Mouse (Mus musculus) skeletal muscle tissue, adult 2 months (tissue): ENCODE measurements at regions not wholly inside any gene's neighbourhood (a gene's known extent, or its start where the extent isn't known, plus 50 kb on each side); places are given as distances from the start of the nearest gene placed in this dataset.

ENCODE experiments used
- DNase-seq: peaks from one replicate; pipeline ENCODE4 v3.0.0-alpha.2; 2012; ENCODE audit warnings: low read depth, low spot score

GRCm38 (mm10) chr12:27140335-27140702 is 202.1 kb downstream of the Sox11 start:
- DNase-seq: no peak

DNA sequence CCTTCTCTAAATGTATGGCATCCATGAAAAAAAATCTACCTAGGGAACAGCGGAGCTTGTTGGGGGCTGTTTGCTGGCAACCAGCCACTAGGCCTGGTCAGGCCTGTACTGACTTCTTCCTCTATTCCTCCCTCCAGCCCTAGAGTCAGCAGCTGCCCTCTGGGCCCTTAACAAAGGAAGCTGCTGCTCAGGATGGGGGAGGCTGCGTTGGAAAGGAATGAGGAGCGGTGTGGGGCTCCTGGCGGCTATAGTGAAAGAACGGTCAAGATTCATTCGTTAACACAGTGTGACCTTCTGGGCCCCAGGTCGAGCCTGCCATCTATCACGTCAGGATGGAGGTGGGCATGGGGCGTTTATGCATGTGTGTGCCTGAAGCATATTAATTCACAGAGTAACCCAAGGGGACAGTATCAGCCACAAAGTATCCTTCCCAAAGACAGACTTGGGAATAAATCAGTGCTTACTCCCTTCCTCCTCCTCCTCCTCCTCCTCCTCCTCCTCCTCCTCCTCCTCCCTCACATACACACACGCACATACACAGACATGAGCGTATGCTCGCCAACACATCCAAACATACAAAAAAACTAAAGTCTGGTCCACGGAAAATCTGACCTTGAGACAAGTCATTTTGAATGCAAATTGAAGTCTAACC is 202.6 kb downstream of the Sox11 start:
- no peak for DNase-seq

- DNase-seq: no peak
These were observed 203.4 kb downstream of the Sox11 start for GRCm38 (mm10) chr12:27138663-27139633.

DNA sequence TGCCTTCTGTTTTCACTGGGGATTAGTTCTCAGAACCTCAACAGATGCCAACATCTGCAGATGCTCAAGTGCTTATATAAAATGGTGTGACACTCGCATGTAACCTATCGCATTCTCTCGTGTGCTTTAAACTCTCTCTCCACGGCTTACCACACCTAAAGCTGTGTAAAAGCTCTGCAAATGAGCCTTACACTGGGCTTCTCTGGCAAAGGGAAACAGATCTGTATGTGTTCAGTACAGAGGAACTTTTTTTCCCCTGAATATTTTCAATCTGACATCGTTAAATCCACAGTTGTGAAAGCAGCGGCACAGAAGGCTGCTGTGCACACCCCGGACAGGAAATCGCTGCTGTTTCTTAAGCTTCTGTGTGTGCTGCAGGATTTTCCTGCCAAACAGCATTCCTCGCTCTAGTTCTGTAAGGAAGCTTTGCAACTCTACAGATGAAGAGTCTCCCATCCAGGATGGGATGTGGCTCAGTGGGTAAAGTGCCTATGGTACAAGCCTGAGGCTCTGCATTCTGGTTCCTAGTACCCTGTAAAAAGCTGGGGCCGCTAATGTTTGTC is 206.3 kb downstream of the Sox11 start:
- DNase-seq: no peak

DNA sequence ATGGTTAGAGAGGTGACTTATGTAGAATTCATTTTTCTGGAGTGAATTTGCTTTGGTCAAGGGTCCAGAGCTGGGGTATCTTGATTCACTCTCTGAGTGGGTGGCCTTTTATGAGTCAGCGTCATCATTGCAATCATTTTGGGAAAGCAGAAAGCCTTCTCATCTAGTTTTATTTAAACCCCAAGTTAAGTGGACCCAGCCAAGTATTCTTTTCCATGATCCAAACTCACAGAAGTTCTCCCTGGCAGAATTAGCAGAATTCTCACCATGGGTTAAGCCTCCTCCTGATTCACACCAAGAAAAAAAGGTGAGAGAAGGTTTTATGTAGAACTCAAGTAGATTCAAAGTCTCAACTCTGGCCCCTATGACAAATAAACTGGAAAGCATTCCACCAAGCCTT is 211.8 kb downstream of the Sox11 start:
- no peak for DNase-seq

DNA sequence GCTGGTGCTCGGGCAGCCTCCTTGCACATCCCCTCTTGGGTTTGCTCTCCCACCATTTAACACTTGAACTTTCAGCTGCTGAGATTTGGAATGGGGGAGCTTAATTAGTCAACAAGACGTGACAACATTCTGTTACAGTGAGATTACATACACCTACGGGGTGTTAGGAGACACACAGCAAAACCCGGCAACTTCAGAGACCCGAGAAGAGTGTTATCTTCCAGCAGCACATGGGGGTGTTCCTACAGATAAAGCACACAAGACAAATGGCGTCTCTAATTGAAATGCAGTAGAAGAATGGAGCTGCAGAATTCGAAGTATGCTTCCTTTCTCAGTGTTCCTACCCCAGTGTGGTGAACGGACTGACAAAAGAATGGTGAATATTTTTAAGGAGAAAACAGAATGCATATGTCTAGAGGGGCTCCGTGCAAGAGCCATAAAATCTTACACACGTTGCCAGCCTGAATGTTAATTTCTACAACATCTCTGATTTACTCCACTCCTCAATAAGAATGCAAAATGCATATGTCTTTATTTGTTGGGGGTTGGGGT is 215.2 kb downstream of the Sox11 start:
- no peak for DNase-seq

DNA sequence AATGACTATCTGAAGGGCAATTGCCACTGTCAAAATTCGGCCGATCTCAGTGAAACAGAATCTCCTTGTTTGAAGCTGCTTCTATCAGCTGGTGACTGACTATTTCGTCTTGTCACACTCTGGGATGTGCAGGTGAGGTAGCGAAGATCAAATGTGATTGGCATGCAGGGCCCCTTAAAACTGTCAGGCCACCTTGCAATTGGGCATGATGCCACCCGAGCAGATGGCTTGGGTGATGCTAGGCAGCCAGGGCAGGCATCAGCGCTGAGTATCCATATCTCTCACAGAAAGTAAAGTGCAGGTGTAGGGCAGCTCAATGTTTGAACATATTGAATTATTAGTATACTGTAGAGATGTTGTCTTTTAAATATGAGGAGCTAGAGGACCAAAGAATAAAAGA is 223.8 kb downstream of the Sox11 start:
- DNase-seq: no peak

DNA sequence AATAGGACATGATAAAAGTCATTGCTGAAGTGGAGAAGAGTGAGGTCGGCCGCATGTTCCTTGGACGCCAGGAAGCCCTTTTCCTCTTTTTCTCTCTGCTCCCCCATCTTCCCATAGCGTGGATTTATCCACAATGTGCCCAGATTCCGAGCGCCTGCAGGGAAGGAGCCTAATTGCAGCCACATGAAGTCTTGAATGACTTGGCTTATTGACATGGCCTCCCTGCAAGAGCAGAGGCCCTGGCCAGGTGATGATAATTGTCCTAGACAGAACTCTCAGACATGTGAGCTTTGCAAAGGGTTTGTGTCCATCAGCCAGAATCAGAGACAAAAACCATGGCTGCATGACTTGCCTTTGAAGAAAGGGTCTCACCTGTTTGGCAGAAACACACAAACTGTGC is 227.0 kb downstream of the Sox11 start:
- DNase-seq: no peak

DNA sequence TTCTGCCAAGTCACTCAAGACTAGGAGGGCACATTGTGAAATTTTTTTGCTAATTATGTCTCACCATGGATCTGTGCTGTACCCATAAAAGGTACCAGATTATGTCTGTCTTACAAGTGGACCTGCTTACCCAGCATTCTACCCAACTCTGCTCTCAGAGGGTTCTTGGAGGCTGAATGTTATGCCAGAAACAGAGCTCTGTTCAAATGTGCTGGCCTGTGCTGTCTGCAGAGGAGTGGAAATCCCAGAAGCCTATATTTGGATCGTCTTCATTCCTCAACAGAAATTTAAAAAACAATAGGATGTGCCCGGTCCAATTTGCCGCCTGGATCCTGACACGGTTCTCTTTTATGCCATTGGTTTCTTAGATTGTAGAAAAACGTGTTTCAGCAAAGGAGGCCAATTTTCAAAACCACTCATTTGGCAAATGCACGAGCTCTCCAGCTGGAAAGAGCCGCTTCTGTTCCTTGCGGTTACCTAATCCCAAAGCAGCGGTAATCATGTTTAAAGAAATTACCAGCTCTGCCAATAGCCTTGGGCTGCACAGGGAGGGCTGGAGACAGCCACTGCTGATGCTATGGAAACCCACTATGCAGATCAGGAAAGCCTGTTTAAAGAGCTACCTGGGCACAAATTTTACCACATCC is 237.3 kb downstream of the Sox11 start:
- DNase-seq: no peak

- no peak for DNase-seq
These were observed 239.4 kb downstream of the Sox11 start for GRCm38 (mm10) chr12:27102996-27103395.

DNA sequence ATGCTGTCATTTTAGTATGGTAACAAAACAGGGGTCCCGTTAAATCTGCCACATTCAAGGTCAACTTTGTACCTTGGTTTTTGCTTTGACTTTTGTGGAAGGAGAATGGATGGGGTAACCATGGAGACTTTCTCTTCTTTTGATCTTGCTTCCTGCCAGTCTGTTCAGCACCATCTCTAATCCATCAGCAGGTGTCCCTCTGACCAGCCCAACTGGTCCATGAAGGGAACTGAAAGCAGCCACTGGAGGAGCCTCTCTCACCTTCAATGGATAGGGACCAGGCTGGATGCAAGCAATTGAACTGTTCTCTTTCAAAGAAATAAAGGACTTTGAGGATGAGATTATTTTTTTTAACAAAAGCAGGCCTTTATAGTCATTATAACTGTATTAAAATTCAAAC is 253.2 kb downstream of the Sox11 start:
- DNase-seq: no peak

- no peak for DNase-seq
These were observed 256.5 kb downstream of the Sox11 start for GRCm38 (mm10) chr12:27085890-27086289.

DNA sequence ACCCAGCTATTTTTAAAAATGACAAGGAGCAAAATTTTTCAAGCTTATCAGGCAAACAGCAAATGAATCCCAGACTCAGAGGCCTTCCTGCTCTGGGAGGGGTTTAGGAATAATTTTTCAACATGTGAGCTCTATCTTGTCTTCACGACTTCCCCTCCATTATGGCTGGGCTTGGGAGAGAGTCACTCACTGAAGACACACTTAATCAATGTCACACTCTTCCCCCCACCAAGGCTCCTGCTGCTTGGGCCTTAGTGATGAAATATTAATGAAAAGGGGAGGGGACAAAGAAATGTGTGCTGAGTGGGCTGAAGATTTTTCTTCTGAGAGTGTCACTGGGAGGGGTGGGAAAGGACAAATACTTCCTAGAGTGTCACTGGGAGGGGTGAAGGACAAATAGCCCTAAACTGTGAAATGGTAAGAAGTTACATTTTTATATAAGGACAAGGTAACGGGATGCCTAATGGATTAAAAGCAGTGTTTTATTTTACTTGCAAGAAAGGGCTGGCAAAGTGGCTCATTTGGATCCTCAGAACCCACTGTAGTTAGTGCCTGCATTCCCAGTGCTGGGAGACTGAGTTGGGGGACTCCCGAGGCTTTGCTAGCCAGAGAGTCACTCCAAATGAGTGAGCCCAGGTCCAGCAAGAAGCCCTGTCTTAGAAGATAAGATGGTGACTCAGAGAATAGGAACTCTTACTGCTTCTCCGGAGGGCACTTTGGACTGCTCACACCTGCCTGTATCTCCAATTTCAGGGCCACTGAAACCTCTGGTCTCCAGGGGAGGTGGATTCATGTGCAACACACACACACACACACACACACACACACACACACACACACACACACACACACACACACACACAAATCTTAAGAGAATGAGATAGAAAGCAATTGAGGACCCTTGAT is 258.5 kb downstream of the Sox11 start:
- DNase-seq: no peak

DNA sequence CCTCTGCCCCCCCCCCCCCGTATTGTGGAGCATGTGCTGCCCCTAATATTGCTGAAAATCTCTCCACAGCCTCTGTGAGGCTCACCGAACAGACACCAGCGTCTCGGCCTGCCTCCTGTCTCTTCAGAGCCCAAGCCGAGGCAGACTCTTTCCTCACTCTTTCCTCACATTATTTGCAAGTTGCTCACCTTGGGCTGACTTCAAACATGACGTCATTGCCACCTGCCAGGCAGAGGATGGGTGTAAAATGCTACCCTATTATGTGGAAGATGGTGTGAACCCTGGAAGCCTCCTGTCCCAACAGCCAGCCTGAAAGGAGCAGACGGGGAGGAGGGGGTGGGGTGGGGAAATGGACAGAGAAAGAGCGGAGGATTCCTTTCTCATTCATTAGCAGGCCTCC is 259.3 kb downstream of the Sox11 start:
- no peak for DNase-seq

- DNase-seq: no peak
These were observed 259.8 kb downstream of the Sox11 start for GRCm38 (mm10) chr12:27082624-27083023.

GRCm38 (mm10) chr12:27076107-27076738 is 266.2 kb downstream of the Sox11 start:
- no peak for DNase-seq

GRCm38 (mm10) chr12:27065011-27065517 is 277.3 kb downstream of the Sox11 start:
- no peak for DNase-seq

- no peak for DNase-seq
These were observed 278.9 kb downstream of the Sox11 start for GRCm38 (mm10) chr12:27063518-27063917.

GRCm38 (mm10) chr12:27062511-27063264 is 279.7 kb downstream of the Sox11 start:
- DNase-seq: no peak
